Mouse (Mus musculus) hindbrain, postnatal 0 days (tissue): ENCODE results near the gene Lysmd2. TPM values are rescaled to one million over a fixed set of nuclear protein-coding genes. Genes with fewer than 3 reads are reported as not detected.

Experiments used
- ATAC-seq: fragments of 200-750 bp; cut with Nextera tagmentation; 2 replicates; pipeline ENCODE4 v1.8.0; 2017; ENCODE audit warnings: mild to moderate bottlenecking, moderate TSS enrichment, moderate library complexity
- DNase-seq: peaks from one replicate; pipeline ENCODE4 v3.0.0-alpha.2; 2015; ENCODE audit warnings: low spot score
- H3K27ac ChIP-seq: fragments of 300-500 bp; sonication (generic); 2 replicates; pipeline ENCODE4 v1.5.1; 2014; ENCODE audit warnings: mild to moderate bottlenecking
- H3K27me3 ChIP-seq: fragments of 300-500 bp; sonication (generic); 2 replicates; pipeline ENCODE4 v1.6.1; 2014; ENCODE audit warnings: low read length, mixed read lengths; ENCODE audit not compliant: insufficient read depth
- H3K36me3 ChIP-seq: fragments of 300-500 bp; sonication (generic); 2 replicates; pipeline ENCODE4 v1.6.1; 2014; ENCODE audit warnings: low read length, mixed read lengths; ENCODE audit not compliant: insufficient read depth
- H3K4me1 ChIP-seq: fragments of 300-500 bp; sonication (generic); 2 replicates; pipeline ENCODE4 v1.6.1; 2014; ENCODE audit warnings: antibody characterized with exemption, low read length, mixed read lengths; ENCODE audit not compliant: insufficient read depth
- H3K4me2 ChIP-seq: fragments of 300-500 bp; sonication (generic); 2 replicates; pipeline ENCODE4 v1.6.1; 2014; ENCODE audit warnings: low read depth, mild to moderate bottlenecking, low read length, moderate library complexity, mixed read lengths
- H3K4me3 ChIP-seq: fragments of 300-500 bp; sonication (generic); 2 replicates; pipeline ENCODE4 v1.5.1; 2014; ENCODE audit warnings: low read length
- H3K9ac ChIP-seq: fragments of 300-500 bp; sonication (generic); replicated peaks from 2 replicates; pipeline ENCODE4 v1.6.1; 2014; ENCODE audit warnings: mild to moderate bottlenecking, low read length, moderate library complexity, mixed read lengths
- H3K9me3 ChIP-seq: fragments of 300-500 bp; sonication (generic); 2 replicates; pipeline ENCODE4 v1.6.1; 2016; ENCODE audit warnings: low read length, mixed read lengths
- CTCF ChIP-seq: IDR thresholded peaks from 2 replicates; pipeline ENCODE4 v1.5.1; 2016; ENCODE audit warnings: antibody characterized with exemption, control low read depth, low read depth
- WGBS: fragments of 180-500 bp; shearing (Covaris S2); extraction: QIAGEN DNeasy Blood & Tissue Kit; methylation state at CpG from one replicate; pipeline ENCODE4 v1.1.7; 2014; 5-methylcytosine and 5-hydroxymethylcytosine counted together
- polyA plus RNA-seq: library from polyadenylated mRNA; unstranded; fragments of >200 nt; fragmentation: Nextera tagmentation; extraction: Ambion mirVana; gene quantifications from 2 replicates; pipeline ENCODE4 v1.2.1, GENCODE M21; 2015
- total RNA-seq: library from RNA; depleted of rRNA; stranded (reverse); fragments of >200 nt; gene quantifications from 2 replicates; pipeline ENCODE4 v1.2.3, GENCODE M21; 2014

Gene Lysmd2
- total and polyA plus RNA-seq, 2 experiments from 2014 or later = 37.3 to 39.7 TPM

DNA sequence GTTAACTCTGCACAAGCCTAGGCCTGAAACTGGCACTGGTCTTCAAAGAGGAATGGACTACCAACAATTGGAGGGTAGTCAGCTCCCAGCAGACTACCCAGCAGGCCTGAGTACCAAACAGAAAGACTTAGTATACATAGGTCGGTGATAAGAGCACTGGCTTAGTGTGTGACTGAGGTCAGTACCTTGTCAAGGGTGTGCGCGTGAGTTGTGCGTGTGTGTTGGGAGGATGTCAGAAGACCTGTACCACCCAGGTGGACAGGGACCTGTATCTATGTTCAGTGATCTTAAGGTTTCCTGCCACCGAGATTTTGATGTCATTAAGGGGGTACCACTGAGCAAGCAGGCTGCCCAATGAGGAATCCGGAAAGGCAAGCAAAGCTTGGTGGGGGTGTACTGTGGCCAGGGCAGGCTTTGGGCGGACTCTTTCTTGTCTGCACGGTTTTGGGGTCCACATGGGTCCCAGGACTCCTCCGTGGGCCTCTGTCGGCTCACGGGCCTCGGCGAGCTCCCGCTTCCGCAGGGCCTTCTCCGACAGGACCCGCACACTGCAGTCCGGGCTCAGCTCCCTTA lies 472 bp upstream of the Lysmd2 start:
- ATAC-seq (peak; percentile 66), DNase-seq (peak; percentile 58)
- H3K4me3 ChIP-seq = peak overlapping the region; percentile 63
- no peaks in the 10 kb centered on the region for H3K36me3 ChIP-seq
- peak overlapping the region; percentile 81 for H3K4me2 ChIP-seq
- peak overlapping the region; percentile 91 for H3K27ac ChIP-seq
- H3K9ac ChIP-seq = peak overlapping the region; percentile 95
- no peaks in the 10 kb centered on the region for H3K9me3 ChIP-seq
- H3K27me3 ChIP-seq = no peaks in the 10 kb centered on the region
- TF ChIP-seq CTCF = no peak
- 15% methylated on average over 18 of the region's 18 CpGs for WGBS
- 0 out of 2 replicates have a peak, but pooled peaks cover 2% of the 10 kb centered on the region for H3K4me1 ChIP-seq

DNA sequence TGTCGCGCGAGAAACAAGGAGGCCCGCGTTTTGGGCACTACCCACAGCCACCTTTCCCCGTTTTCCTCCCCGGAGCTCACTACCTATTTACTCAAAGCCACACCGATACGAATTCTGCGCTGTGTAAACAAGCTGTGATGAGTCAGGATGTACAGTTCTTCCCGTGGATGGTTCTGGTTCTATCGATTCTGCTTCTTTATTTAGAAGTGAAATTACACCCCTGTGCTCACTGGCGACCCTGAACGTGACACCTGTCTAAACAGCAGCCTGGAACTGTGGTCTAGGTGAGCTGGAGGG lies 715 bp downstream of the Lysmd2 start:
- Histone ChIP-seq H3K27ac (peak overlapping the region; percentile 91), H3K9ac (peak overlapping the region; percentile 95), H3K9me3 (no peaks in the 10 kb centered on the region), H3K4me1 (0 out of 2 replicates have a peak, but pooled peaks cover 2% of the 10 kb centered on the region), H3K27me3 (no peaks in the 10 kb centered on the region), H3K36me3 (no peaks in the 10 kb centered on the region), H3K4me3 (peak overlapping the region; percentile 63), H3K4me2 (peak overlapping the region; percentile 81)
- no peak for TF ChIP-seq CTCF
- DNase-seq = no peak
- no peak for ATAC-seq
- WGBS = under 1% methylated on average over 14 of the region's 14 CpGs

DNA sequence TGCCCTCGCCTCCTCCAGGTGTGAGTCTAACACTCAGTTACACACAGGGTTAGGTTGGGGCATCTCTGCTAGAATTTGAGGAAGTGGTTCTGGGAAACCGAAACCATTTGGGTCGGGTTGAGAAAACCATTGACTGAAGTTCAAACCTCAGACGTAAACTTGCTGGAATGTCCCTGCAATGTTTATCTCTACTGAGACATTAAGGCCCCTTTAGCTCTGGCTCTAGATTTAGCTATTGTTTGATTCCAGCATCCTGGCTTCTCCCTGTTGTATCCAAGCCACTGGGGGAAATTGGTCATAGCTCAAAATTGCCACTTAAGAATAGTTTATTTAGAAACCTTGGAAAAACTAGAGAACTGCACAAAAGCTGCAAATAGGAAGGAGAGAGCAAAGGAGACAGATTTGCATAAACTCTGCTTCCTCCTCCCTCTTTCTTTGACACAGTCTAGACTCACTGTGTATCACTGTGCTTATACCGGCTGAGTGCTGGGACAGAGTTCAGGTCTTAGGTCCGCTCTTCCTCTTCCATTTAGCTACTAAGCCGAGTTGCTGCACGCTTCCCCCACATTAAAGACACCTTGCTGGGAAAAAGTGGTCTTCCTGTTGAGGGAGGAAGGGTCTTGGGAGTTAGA lies 5.4 kb downstream of the Lysmd2 start:
- H3K4me2 ChIP-seq = no peak overlapping the region
- H3K4me3 ChIP-seq = no peak overlapping the region
- DNase-seq (no peak), ATAC-seq (no peak)
- H3K4me1 ChIP-seq = no peaks in the 10 kb centered on the region
- no peak overlapping the region for H3K9ac ChIP-seq
- no peak overlapping the region for H3K27ac ChIP-seq
- no peaks in the 10 kb centered on the region for H3K9me3 ChIP-seq
- WGBS = 84% methylated on average over 8 of the region's 8 CpGs
- H3K36me3 ChIP-seq = peaks cover 7% of the 10 kb centered on the region; the same call in 1 of the 2 replicates
- H3K27me3 ChIP-seq = no peaks in the 10 kb centered on the region
- TF ChIP-seq CTCF = no peak

DNA sequence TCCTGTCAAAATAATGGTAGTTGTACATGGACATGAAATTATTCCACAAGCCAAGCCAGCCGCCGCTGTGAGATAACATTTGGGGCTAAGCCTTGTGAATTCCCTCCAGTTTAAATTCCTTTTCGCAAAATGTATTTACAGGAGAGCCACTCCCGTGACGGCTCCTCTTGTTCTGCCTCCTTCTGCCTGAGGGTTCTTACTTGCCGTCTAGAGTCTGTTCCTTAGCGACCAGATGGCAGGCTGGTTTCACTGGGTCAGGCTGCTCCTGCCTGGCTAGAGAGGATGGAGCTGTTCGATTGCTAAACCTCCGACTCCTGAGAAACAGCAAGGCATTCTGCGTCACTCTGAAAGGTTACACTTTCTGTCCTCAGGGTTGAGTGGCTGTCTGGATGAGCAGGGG lies 6.6 kb downstream of the Lysmd2 start:
- Histone ChIP-seq H3K4me3 (no peak overlapping the region), H3K4me1 (no peaks in the 10 kb centered on the region), H3K9ac (no peak overlapping the region), H3K27me3 (no peaks in the 10 kb centered on the region), H3K4me2 (peak overlapping the region; percentile 3; the same call in 1 of the 2 replicates), H3K27ac (peak overlapping the region; percentile 38), H3K9me3 (no peaks in the 10 kb centered on the region), H3K36me3 (peaks cover 9% of the 10 kb centered on the region; the same call in 1 of the 2 replicates)
- no peak for TF ChIP-seq CTCF
- ATAC-seq (0 out of 2 replicates have a peak, but pooled peaks have one; percentile 32), DNase-seq (peak; percentile 21)
- 37% methylated on average over 10 of the region's 10 CpGs for WGBS

DNA sequence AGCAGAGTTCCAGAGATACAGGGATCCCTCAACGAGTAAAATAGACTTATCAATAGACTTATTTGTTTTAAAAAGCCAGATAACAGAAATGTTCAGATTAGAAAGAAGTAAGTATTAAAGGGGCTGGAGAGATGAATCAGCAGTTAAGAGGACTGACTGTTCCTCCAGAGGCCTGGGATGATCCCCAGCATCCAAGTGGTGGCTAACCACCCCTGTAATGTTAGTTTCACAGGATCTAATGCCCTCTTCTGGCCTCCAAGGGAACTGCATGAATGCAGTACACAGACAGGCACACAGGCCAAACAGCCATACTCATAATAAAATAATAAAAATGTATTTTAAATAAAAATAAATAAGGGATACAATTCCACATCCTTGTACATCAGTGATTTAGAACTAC lies 7.4 kb downstream of the Lysmd2 start:
- no peaks in the 10 kb centered on the region for H3K9me3 ChIP-seq
- H3K27me3 ChIP-seq = no peaks in the 10 kb centered on the region
- no peak overlapping the region for H3K27ac ChIP-seq
- H3K4me1 ChIP-seq = no peaks in the 10 kb centered on the region
- H3K36me3 ChIP-seq = peaks cover 9% of the 10 kb centered on the region; the same call in 1 of the 2 replicates
- ATAC-seq = peak; percentile 66
- TF ChIP-seq CTCF = peak; percentile 70
- 25% methylated on average over 1 of the region's 1 CpGs for WGBS
- peak; percentile 63 for DNase-seq
- H3K4me2 ChIP-seq = no peak overlapping the region
- H3K4me3 ChIP-seq = no peak overlapping the region
- no peak overlapping the region for H3K9ac ChIP-seq

DNA sequence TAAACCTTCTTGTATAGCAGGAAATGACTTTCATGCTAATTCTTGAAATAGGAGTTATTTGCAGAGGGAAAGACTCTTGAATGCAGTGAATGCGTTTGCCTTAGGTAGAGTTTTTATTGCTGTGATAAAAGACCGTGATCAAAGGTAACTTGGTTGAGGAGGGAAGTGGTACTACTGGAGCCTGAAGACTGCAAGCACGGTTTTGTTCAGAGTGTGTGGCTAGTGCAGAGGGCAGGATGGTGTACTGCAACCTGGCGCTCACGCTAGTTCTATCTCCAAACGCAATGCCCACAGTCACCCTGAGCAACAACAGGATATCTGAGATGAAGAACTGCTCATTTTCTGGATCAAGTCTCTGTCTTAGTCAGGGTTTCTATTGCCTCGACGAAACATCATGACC lies 8.1 kb downstream of the Lysmd2 start:
- H3K27me3 ChIP-seq = no peaks in the 10 kb centered on the region
- H3K9me3 ChIP-seq = no peaks in the 10 kb centered on the region
- no peak overlapping the region for H3K4me3 ChIP-seq
- no peak for ATAC-seq
- peaks cover 9% of the 10 kb centered on the region; the same call in 1 of the 2 replicates for H3K36me3 ChIP-seq
- DNase-seq = no peak
- no peak overlapping the region for H3K9ac ChIP-seq
- no peaks in the 10 kb centered on the region for H3K4me1 ChIP-seq
- no peak for TF ChIP-seq CTCF
- H3K27ac ChIP-seq = no peak overlapping the region
- H3K4me2 ChIP-seq = no peak overlapping the region
- 90% methylated on average over 8 of the region's 8 CpGs for WGBS

DNA sequence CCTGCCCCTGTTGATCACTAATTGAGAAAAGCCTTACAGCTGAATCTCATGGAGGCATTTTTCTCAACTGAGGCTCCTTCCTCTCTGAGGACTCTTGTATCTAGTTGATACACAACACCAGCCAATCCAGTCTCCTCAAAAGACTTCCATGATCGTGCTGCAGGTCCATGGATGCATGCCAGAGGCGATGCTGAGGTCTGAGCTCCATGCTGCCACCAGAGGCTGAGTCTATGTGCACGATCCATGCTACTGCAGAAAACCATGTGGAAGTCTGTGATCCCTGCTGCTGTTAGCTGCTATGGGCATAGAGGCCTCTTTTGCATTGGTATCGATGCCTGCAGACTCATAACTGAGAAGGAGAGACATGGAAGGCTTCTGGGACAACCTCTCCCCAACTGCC lies 8.7 kb downstream of the Lysmd2 start:
- no peaks in the 10 kb centered on the region for H3K9me3 ChIP-seq
- H3K36me3 ChIP-seq = peaks cover 9% of the 10 kb centered on the region; the same call in 1 of the 2 replicates
- H3K27me3 ChIP-seq = no peaks in the 10 kb centered on the region
- no peak overlapping the region for H3K4me3 ChIP-seq
- TF ChIP-seq CTCF = peak; percentile 38
- H3K27ac ChIP-seq = no peak overlapping the region
- no peak overlapping the region for H3K4me2 ChIP-seq
- peak; percentile 39 for DNase-seq
- 64% methylated on average over 4 of the region's 4 CpGs for WGBS
- no peaks in the 10 kb centered on the region for H3K4me1 ChIP-seq
- ATAC-seq = no peak
- H3K9ac ChIP-seq = no peak overlapping the region
